Mouse (Mus musculus) ovary, postnatal 14 days (tissue): Measurements from ENCODE around the gene Pira2.
"Not testable (repeated sequence)": the region's sequence is repeated elsewhere in the genome, so short reads cannot be mapped to it uniquely, and the experiment has no call there.

Experiments used
- DNase-seq: peaks from one replicate; pipeline ENCODE4 v3.0.0; 2022; ENCODE audit warnings: low spot score

Gene Pira2

DNA sequence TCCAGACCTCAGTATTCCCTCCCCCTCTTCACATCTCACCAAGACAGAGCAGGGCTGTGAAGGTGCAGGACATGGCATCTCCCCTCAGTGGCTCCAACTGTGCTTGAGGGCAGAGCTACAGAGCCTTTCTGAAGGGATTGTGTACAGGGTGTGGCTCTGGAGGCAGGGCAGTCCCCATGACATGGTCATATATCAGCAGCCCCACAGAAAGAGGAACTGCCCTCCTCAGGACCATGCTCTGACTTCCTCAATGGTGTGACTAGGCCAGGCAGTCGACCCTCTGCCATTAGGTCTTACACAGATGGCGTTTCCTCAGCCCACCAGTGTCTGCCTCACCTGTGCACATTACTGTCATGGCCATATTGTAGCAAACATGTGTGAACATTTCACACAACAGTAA, at the start of gene Pira2:
TSS of gene Pira2 (minus strand) at position 101 of the 400 bp plus-strand sequence.
- DNase-seq = not testable (repeated sequence)

- not testable (repeated sequence) for DNase-seq
Measured at GRCm38 (mm10) chr7:3875032-3875431, 30.2 kb upstream of the Pira2 start.

- not testable (repeated sequence) for DNase-seq
Measured at GRCm38 (mm10) chr7:3837854-3838253, 7.0 kb downstream of the Pira2 start.

GRCm38 (mm10) chr7:3830633-3831032, 14.2 kb downstream of the Pira2 start:
- DNase-seq = not testable (repeated sequence)

GRCm38 (mm10) chr7:3825599-3825998, 19.3 kb downstream of the Pira2 start, which contains the start of gene Gm15448:
TSS of gene Gm15448 (minus strand) at chr7:3825687.
- DNase-seq = not testable (repeated sequence)

DNA sequence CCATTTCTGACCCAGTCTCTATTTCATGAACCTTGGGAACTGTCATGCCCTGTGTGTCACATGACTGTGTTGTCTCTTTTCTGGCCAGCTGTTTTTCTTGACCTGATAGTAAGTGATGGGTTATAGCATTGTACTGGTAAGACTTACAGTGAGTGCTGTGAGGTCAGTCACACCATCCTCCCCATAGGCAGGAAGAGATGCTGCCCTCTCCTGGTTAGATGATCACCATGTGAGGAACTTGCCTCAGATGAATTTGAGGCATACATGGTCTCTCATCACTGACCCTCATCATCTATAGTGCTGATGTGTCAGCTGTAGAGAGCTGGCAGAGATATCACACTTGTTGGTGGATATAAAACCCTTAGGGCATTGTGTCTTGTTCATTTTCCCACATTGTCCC, 32.9 kb downstream of the Pira2 start:
- not testable (repeated sequence) for DNase-seq

- not testable (repeated sequence) for DNase-seq
Measured at GRCm38 (mm10) chr7:3802935-3803334, 41.9 kb downstream of the Pira2 start.

DNA sequence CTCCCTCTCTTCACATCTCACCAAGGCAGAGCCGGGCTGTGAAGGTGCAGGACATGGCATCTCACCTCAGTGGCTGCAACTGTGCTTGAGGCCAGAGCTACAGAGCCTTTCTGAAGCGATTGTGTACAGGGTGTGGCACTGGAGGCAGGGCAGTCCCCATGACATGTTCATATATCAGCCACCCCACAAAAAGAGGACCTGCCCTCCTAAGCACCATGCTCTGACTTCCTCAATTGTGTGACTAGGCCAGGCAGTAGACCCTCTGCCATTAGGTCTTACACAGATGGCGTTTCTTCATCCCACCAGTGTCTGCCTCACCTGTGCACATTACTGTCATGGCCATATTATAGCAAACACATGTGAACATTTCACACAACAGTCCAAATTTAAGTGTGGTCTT, 44.9 kb downstream of the Pira2 start:
- not testable (repeated sequence) for DNase-seq

DNA sequence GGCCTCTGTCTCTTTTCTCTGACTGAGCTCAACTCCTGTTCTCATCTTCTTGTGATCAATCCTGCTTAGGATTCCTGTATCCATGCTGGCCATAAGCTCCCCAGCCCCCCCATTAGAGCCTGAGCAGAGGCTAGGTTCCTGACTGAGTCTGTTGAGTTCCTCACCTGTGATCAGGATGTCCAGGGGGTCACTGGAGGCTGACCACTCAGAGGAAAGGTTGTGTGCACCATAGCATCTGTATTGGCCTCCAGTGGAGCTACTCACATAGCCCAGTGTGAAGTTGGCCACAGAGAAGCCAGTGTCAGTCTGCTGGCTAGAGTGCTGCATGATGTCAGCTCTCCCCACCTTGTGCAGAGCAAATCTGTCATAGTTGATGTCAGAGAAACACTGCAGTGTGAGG, 48.6 kb downstream of the Pira2 start:
- DNase-seq = not testable (repeated sequence)
